Mouse (Mus musculus): Measurements from ENCODE around the gene Kyat1. TPM values are rescaled to one million over a fixed set of nuclear protein-coding genes. Genes with fewer than 3 reads are reported as not detected.

Gene Kyat1
- polyA plus RNA-seq, 1 experiment = 9.7 TPM

DNA sequence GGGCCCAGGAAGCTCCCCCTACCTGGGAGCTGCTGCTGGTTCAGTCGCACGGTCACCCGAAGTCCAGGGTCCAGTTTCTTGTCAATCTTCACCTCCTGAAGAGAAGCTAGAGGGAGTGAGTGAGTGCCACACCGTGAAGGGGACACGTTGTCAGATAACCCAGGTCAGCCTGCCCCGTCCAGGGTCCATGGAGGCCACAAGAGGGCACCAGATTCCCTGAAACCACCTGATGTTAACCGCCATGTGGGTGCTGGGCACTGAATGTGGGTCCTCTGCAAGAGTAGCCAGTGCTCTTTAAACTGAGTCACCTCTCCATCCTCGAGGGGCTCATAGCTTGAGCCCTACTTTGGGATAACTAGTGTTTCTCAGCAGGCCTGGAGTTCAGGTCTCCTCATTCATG lies 29.8 kb downstream of the Kyat1 start:
- Histone ChIP-seq H3K4me3 (ENCODE audit: extremely low read depth, insufficient read depth, insufficient read length) (no peak overlapping the region), H3K36me3 (ENCODE audit: control insufficient read depth, insufficient read depth, low read length) (peaks cover 12% of the 10 kb centered on the region), H3K27ac (ENCODE audit: insufficient read depth, low read length) (no peak overlapping the region), H3K4me1 (ENCODE audit: control insufficient read depth, insufficient read depth, insufficient read length) (peaks cover 16% of the 10 kb centered on the region), H3K27me3 (ENCODE audit: control insufficient read depth, insufficient read depth, low read length) (no peaks in the 10 kb centered on the region)
- no peak for DNase-seq (ENCODE audit: low read depth in 1 of 2, low spot score in 2 of 2)
- 93% methylated on average over 8 of the region's 8 CpGs for WGBS
- TF ChIP-seq POLR2A (IDR thresholded peaks at IDR 0.05; ENCODE audit: low read depth, low read length) (no peak), CTCF (IDR thresholded peaks at IDR 0.05; ENCODE audit: extremely low read depth, insufficient read depth, insufficient read length, insufficient replicate concordance) (no peak)

DNA sequence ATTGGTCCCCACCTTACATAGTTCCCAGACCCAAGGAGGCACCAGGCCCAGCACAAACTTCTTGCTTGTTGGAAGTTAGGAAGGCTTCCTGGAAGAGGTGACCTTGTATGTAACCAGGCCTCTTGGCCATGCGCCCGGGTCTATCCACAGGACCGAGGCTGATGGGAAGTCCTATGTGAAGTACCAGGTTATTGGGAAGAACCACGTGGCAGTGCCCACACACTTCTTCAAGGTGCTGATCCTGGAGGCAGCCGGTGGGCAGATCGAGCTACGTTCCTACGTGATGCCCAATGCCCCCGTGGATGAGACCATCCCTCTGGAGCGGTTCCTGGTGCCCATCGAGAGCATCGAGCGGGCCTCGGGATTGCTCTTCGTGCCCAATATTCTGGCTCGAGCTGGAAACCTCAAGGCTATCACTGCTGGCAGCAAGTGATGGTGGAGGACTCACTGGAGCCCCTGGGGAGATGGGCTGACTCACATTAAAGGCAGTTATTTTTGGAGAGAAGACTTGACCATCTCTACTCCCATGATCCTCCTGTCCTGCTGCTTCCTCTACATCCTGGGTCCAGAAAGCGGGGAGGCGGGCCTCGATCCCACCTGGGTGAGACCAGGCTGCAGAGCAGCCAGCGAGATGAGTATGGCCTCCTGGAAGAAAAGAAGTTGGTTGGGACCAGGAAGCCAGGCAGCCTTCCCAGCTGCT lies 32.0 kb downstream of the Kyat1 start:
- 92% methylated on average over 20 of the region's 20 CpGs for WGBS
- TF ChIP-seq CTCF (IDR thresholded peaks at IDR 0.05; ENCODE audit: extremely low read depth, insufficient read depth, insufficient read length, insufficient replicate concordance) = no peak
- no peak for TF ChIP-seq POLR2A (IDR thresholded peaks at IDR 0.05; ENCODE audit: low read depth, low read length)
- Histone ChIP-seq H3K36me3 (ENCODE audit: control insufficient read depth, insufficient read depth, low read length) (peaks cover 12% of the 10 kb centered on the region), H3K27ac (ENCODE audit: insufficient read depth, low read length) (no peak overlapping the region), H3K4me3 (ENCODE audit: extremely low read depth, insufficient read depth, insufficient read length) (no peak overlapping the region), H3K4me1 (ENCODE audit: control insufficient read depth, insufficient read depth, insufficient read length) (peaks cover 16% of the 10 kb centered on the region), H3K27me3 (ENCODE audit: control insufficient read depth, insufficient read depth, low read length) (no peaks in the 10 kb centered on the region)
- no peak for DNase-seq (ENCODE audit: low read depth in 1 of 2, low spot score in 2 of 2)

DNA sequence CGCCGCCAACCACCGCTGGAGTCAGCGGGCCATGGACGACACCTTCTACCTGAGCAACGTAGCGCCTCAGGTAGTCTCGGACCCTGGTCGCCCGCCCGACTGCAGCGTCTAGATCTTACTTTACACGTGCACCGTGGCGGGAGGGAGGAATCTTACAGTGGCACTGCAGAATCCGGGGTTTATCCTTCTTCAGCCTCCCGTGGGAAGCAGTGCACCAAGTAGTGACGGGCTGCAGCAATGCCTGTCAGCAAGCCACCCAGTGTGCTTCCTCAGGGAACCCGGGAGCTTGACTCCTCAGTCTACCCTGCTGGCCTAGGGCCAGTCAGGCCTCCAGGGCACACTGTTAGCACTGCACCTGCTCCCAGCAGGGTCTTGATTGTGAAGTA lies 33.7 kb downstream of the Kyat1 start:
- Histone ChIP-seq H3K27me3 (ENCODE audit: control insufficient read depth, insufficient read depth, low read length) (no peaks in the 10 kb centered on the region), H3K36me3 (ENCODE audit: control insufficient read depth, insufficient read depth, low read length) (peaks cover 12% of the 10 kb centered on the region), H3K4me3 (ENCODE audit: extremely low read depth, insufficient read depth, insufficient read length) (peak overlapping the region; percentile 68), H3K4me1 (ENCODE audit: control insufficient read depth, insufficient read depth, insufficient read length) (peaks cover 4% of the 10 kb centered on the region), H3K27ac (ENCODE audit: insufficient read depth, low read length) (peak overlapping the region; percentile 83; the same call in 1 of the 2 replicates)
- WGBS = 4% methylated on average over 19 of the region's 19 CpGs
- TF ChIP-seq CTCF (IDR thresholded peaks at IDR 0.05; ENCODE audit: extremely low read depth, insufficient read depth, insufficient read length, insufficient replicate concordance) (no peak), POLR2A (IDR thresholded peaks at IDR 0.05; ENCODE audit: low read depth, low read length) (no peak)
- no peak for DNase-seq (ENCODE audit: low read depth in 1 of 2, low spot score in 2 of 2)

DNA sequence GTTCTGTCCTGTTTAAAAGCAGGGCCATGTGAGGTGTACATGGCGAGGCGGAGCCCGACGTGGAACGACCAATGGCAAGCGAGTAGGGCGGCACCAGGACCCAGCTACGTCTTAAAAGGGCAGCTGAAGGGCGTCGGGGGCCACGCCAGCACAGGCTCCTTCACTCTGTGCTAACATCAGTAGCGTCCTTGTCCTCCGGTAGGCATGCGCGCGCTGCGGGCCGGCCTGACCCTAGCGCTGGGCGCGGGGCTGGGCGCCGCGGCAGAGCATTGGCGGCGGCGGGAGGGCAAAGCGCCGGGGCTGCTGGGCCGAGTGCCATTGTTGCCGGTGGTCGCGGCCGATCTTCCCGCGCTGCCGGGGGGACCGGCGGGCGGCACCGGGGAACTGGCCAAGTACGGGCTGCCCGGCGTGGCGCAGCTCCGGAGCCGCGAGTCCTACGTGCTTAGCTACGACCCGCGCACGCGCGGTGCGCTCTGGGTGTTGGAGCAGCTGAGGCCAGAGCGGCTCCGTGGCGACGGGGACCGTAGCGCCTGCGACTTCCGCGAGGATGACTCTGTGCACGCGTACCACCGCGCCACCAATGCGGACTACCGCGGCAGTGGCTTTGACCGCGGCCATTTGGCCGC lies 34.2 kb downstream of the Kyat1 start, which contains the start of gene Endog:
Gene Endog, plus strand, starts transcription at position 123 of the 626 bp plus-strand sequence.
- no peaks in the 10 kb centered on the region for H3K27me3 ChIP-seq (ENCODE audit: control insufficient read depth, insufficient read depth, low read length)
- H3K4me1 ChIP-seq (ENCODE audit: control insufficient read depth, insufficient read depth, insufficient read length) = peaks cover 4% of the 10 kb centered on the region
- H3K27ac ChIP-seq (ENCODE audit: insufficient read depth, low read length) = peak within 1 kb of the TSS; percentile 83
- H3K4me3 ChIP-seq (ENCODE audit: extremely low read depth, insufficient read depth, insufficient read length) = peak within 1 kb of the TSS; percentile 68
- TF ChIP-seq CTCF (IDR thresholded peaks at IDR 0.05; ENCODE audit: extremely low read depth, insufficient read depth, insufficient read length, insufficient replicate concordance) = no peak
- peak; percentile 63 for TF ChIP-seq POLR2A (IDR thresholded peaks at IDR 0.05; ENCODE audit: low read depth, low read length)
- DNase-seq (ENCODE audit: low read depth in 1 of 2, low spot score in 2 of 2) = peak; percentile 50 to 81
- WGBS = under 1% methylated on average over 75 of the region's 75 CpGs
- peaks cover 12% of the 10 kb centered on the region for H3K36me3 ChIP-seq (ENCODE audit: control insufficient read depth, insufficient read depth, low read length)

DNA sequence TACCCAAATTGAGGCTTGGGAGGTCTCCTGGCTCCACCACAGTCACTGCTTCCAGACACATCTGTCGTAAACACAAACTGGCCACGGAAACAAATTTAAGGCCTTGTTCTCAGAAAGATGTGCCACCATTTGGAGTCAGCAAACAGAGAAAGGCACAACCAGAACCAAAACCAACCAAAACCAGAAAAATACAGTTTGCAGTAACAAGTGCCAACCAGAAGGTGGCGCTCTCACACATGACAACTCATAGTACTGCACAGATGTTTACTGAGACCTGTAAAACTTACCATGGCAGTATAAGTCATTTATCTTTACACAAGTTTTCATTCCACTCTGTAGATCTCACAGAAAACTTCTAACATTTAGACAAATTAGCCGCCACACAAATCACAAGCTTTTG lies 39.0 kb downstream of the Kyat1 start:
- no peak overlapping the region for H3K27ac ChIP-seq (ENCODE audit: insufficient read depth, low read length)
- H3K4me3 ChIP-seq (ENCODE audit: extremely low read depth, insufficient read depth, insufficient read length) = no peak overlapping the region
- H3K27me3 ChIP-seq (ENCODE audit: control insufficient read depth, insufficient read depth, low read length) = no peaks in the 10 kb centered on the region
- 61% methylated on average over 4 of the region's 4 CpGs for WGBS
- H3K4me1 ChIP-seq (ENCODE audit: control insufficient read depth, insufficient read depth, insufficient read length) = no peaks in the 10 kb centered on the region; the same call in 1 of the 2 replicates
- H3K36me3 ChIP-seq (ENCODE audit: control insufficient read depth, insufficient read depth, low read length) = no peaks in the 10 kb centered on the region
- DNase-seq (ENCODE audit: low read depth in 1 of 2, low spot score in 2 of 2) = no peak
- TF ChIP-seq CTCF (IDR thresholded peaks at IDR 0.05; ENCODE audit: extremely low read depth, insufficient read depth, insufficient read length, insufficient replicate concordance) = no peak
- TF ChIP-seq POLR2A (IDR thresholded peaks at IDR 0.05; ENCODE audit: low read depth, low read length) = no peak

DNA sequence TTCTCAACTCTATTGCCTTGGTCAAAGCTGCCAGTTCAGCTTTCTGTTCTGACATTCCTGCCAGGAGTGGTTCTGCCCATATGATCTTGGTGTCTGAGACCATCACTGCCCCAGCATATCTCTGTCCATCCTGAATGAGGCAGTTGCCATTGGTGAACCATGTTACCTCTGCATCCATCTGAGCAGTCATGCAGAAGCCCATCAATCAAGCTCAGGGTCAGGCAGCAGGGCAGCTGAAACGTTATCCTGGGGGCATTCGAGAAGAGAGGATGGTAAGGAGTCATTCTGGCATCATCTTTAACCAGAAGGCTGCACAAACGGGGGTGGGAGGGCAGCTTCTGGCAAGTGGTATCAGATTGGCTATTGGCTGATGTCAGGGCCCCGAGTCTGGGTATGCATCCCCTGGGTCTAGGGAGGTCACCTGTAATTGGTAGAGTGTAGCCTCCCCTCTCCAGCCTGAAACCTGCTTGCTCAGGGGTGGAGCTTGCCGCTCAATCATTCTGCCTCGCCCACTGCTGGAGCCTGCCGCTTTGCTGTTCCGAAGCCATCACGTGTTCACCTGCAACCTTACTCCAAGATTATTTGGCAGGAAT lies 41.2 kb downstream of the Kyat1 start:
- Histone ChIP-seq H3K36me3 (ENCODE audit: control insufficient read depth, insufficient read depth, low read length) (no peaks in the 10 kb centered on the region), H3K4me3 (ENCODE audit: extremely low read depth, insufficient read depth, insufficient read length) (no peak overlapping the region), H3K4me1 (ENCODE audit: control insufficient read depth, insufficient read depth, insufficient read length) (no peaks in the 10 kb centered on the region), H3K27ac (ENCODE audit: insufficient read depth, low read length) (no peak overlapping the region), H3K27me3 (ENCODE audit: control insufficient read depth, insufficient read depth, low read length) (no peaks in the 10 kb centered on the region)
- TF ChIP-seq POLR2A (IDR thresholded peaks at IDR 0.05; ENCODE audit: low read depth, low read length) = no peak
- TF ChIP-seq CTCF (IDR thresholded peaks at IDR 0.05; ENCODE audit: extremely low read depth, insufficient read depth, insufficient read length, insufficient replicate concordance) = no peak
- DNase-seq (ENCODE audit: low read depth in 1 of 2, low spot score in 2 of 2) = no peak
- 77% methylated on average over 9 of the region's 9 CpGs for WGBS
